ENCODE assay signal across 15 mouse cellular contexts in genomic region chr1:138337417-138337816, GRCm38 (mm10).
"Had no signal": no experiment of that assay in that cellular context is flagged by ENCODE, and none has a peak within 500 bp of the region (broad histone marks: within the 10 kb centered on the region; RNA-seq: fewer than 3 reads in every experiment).

No protein-coding gene starts in this region.

- H3K4me3 ChIP-seq: midbrain, embryonic 10.5 days; midbrain, embryonic 12.5 days; neural tube, embryonic 13.5 days; neural tube, embryonic 15.5 days had no signal

- H3K4me1 ChIP-seq: midbrain, embryonic 10.5 days; neural tube, embryonic 13.5 days; neural tube, embryonic 15.5 days had no signal

- DNase-seq: lung, adult 18-20 months; lung, embryonic 14.5 days; lung, postnatal 10 days; lung, postnatal 4 days; midbrain, embryonic 14.5 days; retina, postnatal 1 day; right cerebral cortex, adult 18-20 months; spleen, adult 18-20 months; thymus, adult 18-20 months; thymus, postnatal 14 days; thymus, postnatal 36 days had no signal

- H3K4me2 ChIP-seq: lung, embryonic 14.5 days; midbrain, embryonic 12.5 days; neural tube, embryonic 13.5 days; neural tube, embryonic 15.5 days had no signal

- H3K9ac ChIP-seq: lung, embryonic 14.5 days; midbrain, embryonic 12.5 days; neural tube, embryonic 13.5 days; neural tube, embryonic 15.5 days had no signal

- H3K9me3 ChIP-seq: midbrain, embryonic 10.5 days; midbrain, embryonic 12.5 days; neural tube, embryonic 13.5 days; neural tube, embryonic 15.5 days had no signal

- H3K27me3 ChIP-seq: midbrain, embryonic 12.5 days; neural tube, embryonic 13.5 days; neural tube, embryonic 15.5 days had no signal

- H3K36me3 ChIP-seq: midbrain, embryonic 10.5 days; midbrain, embryonic 12.5 days; neural tube, embryonic 13.5 days; neural tube, embryonic 15.5 days had no signal

- H3K27ac ChIP-seq: midbrain, embryonic 10.5 days; midbrain, embryonic 12.5 days; neural tube, embryonic 13.5 days; neural tube, embryonic 15.5 days had no signal
